Mouse (Mus musculus): ENCODE measurements around the gene Tas1r1.
"Not testable (repeated sequence)": the region's sequence is repeated elsewhere in the genome, so short reads cannot be mapped to it uniquely, and the experiment has no call there.

Tas1r1 gene

DNA sequence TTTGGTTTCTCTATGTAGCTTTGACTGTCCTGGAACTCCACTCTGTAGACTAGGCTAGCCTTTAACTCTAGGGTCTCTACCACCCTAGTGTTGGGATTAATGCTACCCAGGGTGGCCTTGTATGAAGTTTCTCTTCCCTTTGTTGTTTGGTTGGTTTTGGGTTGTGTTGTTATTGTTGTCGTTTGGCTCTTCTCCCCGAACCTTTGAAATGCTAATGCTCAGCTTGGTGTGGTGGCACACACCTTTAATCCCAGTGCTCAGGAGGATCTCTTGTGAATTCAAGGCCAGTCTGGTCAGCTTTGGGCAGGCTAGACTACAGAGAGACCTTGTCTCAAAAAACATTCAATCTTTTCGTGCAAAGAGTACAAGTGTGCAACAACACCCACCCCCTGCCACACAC, 4.8 kb upstream of the Tas1r1 start:
- no peak for DNase-seq (ENCODE audit: low spot score in 2 of 2)

- DNase-seq (ENCODE audit: low spot score in 2 of 2) = peak in 1 of 2 experiments; percentile 35
These were observed 3.7 kb upstream of the Tas1r1 start for GRCm38 (mm10) chr4:152041924-152042641.

- DNase-seq (ENCODE audit: low spot score in 2 of 2) = no peak
These were observed 1.5 kb upstream of the Tas1r1 start for GRCm38 (mm10) chr4:152039831-152040310.

- DNase-seq (ENCODE audit: low spot score in 2 of 2) = peak; percentile 95 to 97
These were observed 840 bp upstream of the Tas1r1 start, which contains the start of gene Nol9 for GRCm38 (mm10) chr4:152038985-152039830. Gene Nol9, plus strand, starts transcription at chr4:152039321.

DNA sequence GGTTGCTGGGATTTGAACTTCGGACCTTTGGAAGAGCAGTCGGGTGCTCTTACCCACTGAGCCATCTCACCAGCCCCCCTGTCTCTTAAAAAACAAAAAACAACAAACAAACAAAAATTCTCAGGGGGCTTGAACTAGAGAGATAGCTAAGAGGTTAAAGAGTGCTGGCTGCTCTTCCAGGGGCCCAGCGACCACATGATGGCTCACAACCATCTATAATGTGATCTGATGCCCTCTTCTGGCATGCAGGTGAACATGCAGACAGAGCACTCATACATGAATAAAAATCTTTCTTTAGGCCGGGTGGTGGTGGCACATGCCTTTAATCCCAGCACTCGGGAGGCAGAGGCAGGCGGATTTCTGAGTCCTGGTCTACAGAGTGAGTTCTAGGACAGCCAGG, 1.9 kb downstream of the Tas1r1 start:
- DNase-seq (ENCODE audit: low spot score in 2 of 2) = not testable (repeated sequence)

DNA sequence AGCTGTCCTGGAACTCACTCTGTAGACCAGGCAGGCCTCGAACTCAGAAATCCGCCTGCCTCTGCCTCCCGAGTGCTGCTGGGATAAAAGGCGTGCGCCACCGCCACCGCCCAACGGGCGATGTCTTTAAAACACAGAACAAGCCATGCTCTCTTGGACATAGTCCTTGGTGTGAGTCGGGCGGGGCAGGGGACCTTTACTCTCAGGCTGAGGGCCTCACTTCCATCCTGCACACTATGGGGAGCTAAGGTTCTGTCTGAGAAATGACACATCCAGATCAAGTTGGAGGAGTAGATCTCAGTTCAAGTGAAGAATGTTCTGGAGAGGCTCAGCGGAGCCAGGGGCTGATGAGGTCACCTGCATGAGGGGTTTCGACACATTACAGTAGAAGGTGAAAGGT, 5.4 kb downstream of the Tas1r1 start:
- DNase-seq (ENCODE audit: low spot score in 2 of 2) = no peak

GRCm38 (mm10) chr4:152029997-152030396, 8.4 kb downstream of the Tas1r1 start:
- DNase-seq (ENCODE audit: low spot score in 2 of 2) = no peak

DNA sequence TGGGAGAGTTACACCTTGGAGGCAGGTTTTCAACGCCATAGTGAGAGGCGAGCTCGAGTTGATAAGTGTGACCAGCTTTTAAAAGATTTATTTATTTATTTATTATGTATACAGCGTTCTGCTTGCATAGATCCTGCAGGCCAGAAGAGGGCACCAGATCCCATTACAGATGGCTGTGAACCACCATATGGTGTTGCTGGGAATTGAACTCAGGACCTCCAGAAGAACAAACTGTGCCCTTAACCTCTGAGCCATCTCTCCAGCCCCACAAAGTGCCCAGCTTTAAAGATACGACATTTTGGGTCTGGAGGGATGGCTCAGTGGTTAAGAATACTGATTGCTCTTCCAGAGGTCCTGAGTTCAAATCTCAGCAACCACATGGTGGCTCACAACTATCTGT, 9.3 kb downstream of the Tas1r1 start:
- peak in 1 of 2 experiments; percentile 58 for DNase-seq (ENCODE audit: low spot score in 2 of 2)

DNA sequence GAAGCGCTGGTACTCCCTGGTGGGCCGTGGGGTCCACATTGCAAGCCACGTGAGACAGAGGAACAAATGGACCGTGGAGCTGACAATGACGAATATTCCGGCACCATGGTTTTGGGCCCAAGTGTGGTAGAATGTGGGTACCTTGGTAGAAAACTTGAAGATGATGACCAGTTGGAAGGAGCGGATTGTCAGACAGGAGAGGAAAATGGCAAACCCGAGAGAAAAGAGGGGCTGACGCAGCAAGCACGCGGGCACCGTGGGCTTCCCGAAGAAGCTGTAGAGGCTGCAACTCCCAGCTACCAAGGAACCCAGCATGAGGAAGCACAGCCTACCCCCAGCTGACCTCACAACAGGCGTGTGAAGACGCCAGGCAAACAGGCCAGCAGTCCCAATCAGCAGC, 9.9 kb downstream of the Tas1r1 start:
- no peak for DNase-seq (ENCODE audit: low spot score in 2 of 2)

DNA sequence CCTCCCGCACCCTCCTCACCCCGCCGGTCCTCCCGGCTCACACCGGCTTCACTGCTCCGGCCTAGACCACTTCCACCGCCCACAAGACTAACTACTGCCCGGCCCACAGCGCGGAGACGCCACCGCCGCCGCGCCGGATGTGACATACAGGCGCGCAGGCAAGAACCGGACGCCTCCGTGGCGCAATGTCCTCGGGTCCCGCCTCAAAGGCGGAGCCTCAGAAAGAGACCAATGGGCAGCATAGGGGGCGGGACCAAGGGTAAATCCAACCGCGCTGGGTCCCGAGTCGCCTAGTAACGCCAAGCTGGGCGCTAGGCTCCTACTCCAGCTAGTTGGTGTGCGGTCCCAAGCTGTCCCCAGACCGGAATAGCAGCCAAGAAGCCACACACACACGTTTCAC, 10.8 kb downstream of the Tas1r1 start, which contains the start of gene Zbtb48:
Gene Zbtb48 (minus strand): TSS at position 148 of the 400 bp plus-strand sequence.
- peak; percentile 90 to 96 for DNase-seq (ENCODE audit: low spot score in 2 of 2)

GRCm38 (mm10) chr4:152026751-152027508, 11.4 kb downstream of the Tas1r1 start:
- peak in 1 of 2 experiments; percentile 30 for DNase-seq (ENCODE audit: low spot score in 2 of 2)

DNA sequence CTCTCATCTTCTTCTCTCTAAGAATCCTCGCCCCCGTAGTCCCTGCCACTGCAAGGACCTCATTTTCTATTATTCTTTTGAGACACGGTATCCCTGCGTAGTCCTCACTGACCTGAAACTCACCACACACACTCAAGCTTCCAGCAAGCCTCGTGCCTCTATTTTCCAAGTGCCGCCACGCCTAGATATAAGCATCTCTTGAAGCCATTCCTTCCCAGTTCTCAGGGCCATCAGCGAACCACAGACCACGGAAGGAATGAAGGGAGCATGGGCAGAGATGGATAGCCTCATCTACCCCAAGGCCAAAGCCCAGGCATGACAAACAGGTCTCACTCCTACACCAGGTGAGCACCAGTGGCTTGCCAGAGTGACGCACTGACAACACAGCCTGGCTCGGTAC, 13.8 kb downstream of the Tas1r1 start:
- no peak for DNase-seq (ENCODE audit: low spot score in 2 of 2)

- DNase-seq (ENCODE audit: low spot score in 2 of 2) = no peak
These were observed 15.9 kb downstream of the Tas1r1 start for GRCm38 (mm10) chr4:152022506-152022905.

- DNase-seq (ENCODE audit: low spot score in 2 of 2) = no peak
These were observed 16.7 kb downstream of the Tas1r1 start for GRCm38 (mm10) chr4:152021568-152022097.

GRCm38 (mm10) chr4:152020024-152020423, 18.3 kb downstream of the Tas1r1 start:
- DNase-seq (ENCODE audit: low spot score in 2 of 2) = no peak

DNA sequence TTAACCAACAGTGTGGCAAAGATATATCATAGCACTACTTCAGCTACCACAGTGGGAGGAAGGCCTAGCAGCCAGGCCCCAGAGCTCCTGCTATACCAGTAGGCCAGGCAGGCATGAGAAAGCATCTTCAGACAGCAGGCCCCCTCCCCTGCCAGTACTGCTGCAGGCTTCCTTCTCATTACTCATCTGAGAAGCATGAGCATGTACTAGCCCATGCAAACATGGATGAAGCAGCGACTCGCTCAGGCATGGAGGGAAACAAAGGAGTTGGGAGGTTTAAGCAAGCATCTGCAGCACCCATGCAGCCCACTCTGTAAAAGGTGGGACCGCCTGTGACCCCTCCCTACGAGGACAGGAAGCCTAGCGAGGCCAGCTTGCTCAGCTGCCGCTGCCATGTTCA, 19.3 kb downstream of the Tas1r1 start:
- DNase-seq (ENCODE audit: low spot score in 2 of 2) = no peak

GRCm38 (mm10) chr4:152013036-152013813, 25.1 kb downstream of the Tas1r1 start:
- no peak for DNase-seq (ENCODE audit: low spot score in 2 of 2)

- no peak for DNase-seq (ENCODE audit: low spot score in 2 of 2)
These were observed 26.3 kb downstream of the Tas1r1 start for GRCm38 (mm10) chr4:152012109-152012508.

DNA sequence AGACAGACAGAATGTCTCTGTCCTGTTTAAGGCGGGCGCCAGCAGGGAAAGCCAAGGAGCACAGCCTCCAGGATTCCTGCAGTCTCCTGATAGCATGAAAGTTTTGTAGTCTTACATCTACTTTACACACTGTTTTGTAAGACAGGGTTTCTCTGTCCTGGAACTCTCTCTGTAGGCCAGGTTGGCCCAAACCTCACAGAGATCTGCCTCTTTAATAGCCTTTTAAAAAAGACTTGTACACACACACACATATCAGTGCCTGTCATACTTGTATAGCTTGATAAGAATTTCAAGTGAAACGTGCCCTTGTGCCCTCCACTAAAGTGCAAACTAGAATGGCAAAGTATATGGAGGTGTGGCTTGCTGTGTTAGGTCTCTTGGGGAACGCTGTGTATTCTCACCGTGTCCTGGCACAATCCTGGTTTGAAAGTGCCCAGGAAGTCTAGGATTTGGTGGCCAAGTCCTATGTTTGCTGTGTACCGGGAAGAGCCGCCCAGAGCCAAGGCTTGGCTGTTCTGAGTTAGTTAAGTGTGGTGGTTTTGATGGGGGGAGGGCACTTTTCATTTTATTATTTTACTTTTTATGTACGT, 27.1 kb downstream of the Tas1r1 start:
- no peak for DNase-seq (ENCODE audit: low spot score in 2 of 2)

DNA sequence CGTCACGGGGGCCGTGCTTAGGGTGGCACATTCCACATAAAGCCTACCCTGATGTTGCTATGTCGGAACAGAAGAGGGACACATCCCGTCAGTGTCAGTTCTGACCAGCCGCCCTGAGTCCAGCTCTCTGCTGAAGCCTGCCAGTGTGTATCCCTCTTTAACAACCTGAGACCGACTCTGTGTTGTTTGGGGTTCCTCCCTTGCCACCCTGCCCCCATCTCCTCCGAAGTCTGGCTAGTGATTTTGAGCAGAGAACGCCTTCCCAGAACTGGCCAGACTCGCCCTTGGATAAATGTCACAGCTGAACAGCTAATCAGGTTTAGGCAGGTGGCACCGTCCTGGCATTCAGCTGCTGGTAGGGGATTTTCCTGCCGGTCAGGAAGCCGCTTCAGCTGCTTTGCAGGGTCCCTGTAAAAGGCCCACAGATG, 27.6 kb downstream of the Tas1r1 start:
- peak; percentile 24 to 55 for DNase-seq (ENCODE audit: low spot score in 2 of 2)
